Mouse (Mus musculus): ENCODE results near the gene Lmf1.

- TF ChIP-seq GATA1 (IDR thresholded peaks at IDR 0.05; ENCODE audit: low read length) (no peak), TAL1 (IDR thresholded peaks at IDR 0.05; ENCODE audit: low read length) (no peak)
These were observed 131.1 kb downstream of the Lmf1 start for GRCm38 (mm10) chr17:25709994-25710393.

All from erythroblast, embryonic 14.5 days (primary cell).